Mouse (Mus musculus) lung, embryonic 16.5 days (tissue): ENCODE measurements around the gene Ptpro. TPM values are rescaled to one million over a fixed set of nuclear protein-coding genes. Genes with fewer than 3 reads are reported as not detected.
A peak's percentile ranks its signal among the peaks of the same experiment; 100 is the strongest.

Source experiments
- ATAC-seq: fragments of 200-750 bp; cut with Nextera tagmentation; 2 replicates; pipeline ENCODE4 v1.8.0; 2017; ENCODE audit warnings: low read depth, mild to moderate bottlenecking, moderate library complexity
- H3K27ac ChIP-seq: fragments of 300-500 bp; sonication (generic); 2 replicates; pipeline ENCODE4 v1.5.1; 2014; ENCODE audit warnings: mild to moderate bottlenecking, control low read depth, low read length
- H3K27me3 ChIP-seq: fragments of 300-500 bp; sonication (generic); 2 replicates; pipeline ENCODE4 v1.6.1; 2014; ENCODE audit warnings: low read depth, low read length, mixed read lengths; ENCODE audit not compliant: control insufficient read depth, insufficient read depth
- H3K36me3 ChIP-seq: fragments of 300-500 bp; sonication (generic); 2 replicates; pipeline ENCODE4 v1.6.1; 2014; ENCODE audit warnings: low read length; ENCODE audit not compliant: control insufficient read depth, insufficient read depth
- H3K4me1 ChIP-seq: fragments of 300-500 bp; sonication (generic); replicated peaks from 2 replicates; pipeline ENCODE4 v1.6.1; 2014; ENCODE audit warnings: low read length, mixed read lengths; ENCODE audit not compliant: control insufficient read depth, insufficient read depth
- H3K4me2 ChIP-seq: fragments of 300-500 bp; sonication (generic); 2 replicates; pipeline ENCODE4 v1.6.1; 2014; ENCODE audit warnings: low read depth, low read length, control low read depth
- H3K4me3 ChIP-seq: fragments of 300-500 bp; sonication (generic); 2 replicates; pipeline ENCODE4 v1.5.1; 2014; ENCODE audit warnings: mild to moderate bottlenecking, low read length, control low read depth
- H3K9ac ChIP-seq: fragments of 300-500 bp; sonication (generic); 2 replicates; pipeline ENCODE4 v1.6.1; 2014; ENCODE audit warnings: low read length, control low read depth
- H3K9me3 ChIP-seq: fragments of 300-500 bp; sonication (generic); 2 replicates; pipeline ENCODE4 v1.6.1; 2016; ENCODE audit warnings: low read length; ENCODE audit not compliant: control insufficient read depth
- WGBS: fragments of 180-500 bp; shearing (Covaris S2); extraction: QIAGEN DNeasy Blood & Tissue Kit; methylation state at CpG from one replicate; pipeline ENCODE4 v1.1.7; 2014; 5-methylcytosine and 5-hydroxymethylcytosine counted together
- polyA plus RNA-seq: library from polyadenylated mRNA; unstranded; fragments of >200 nt; fragmentation: Nextera tagmentation; extraction: Ambion mirVana; gene quantifications from 2 replicates; pipeline ENCODE4 v1.2.1, GENCODE M21; 2015

Gene Ptpro
- polyA plus RNA-seq, 1 experiment from 2014 or later: 2.3 TPM

DNA sequence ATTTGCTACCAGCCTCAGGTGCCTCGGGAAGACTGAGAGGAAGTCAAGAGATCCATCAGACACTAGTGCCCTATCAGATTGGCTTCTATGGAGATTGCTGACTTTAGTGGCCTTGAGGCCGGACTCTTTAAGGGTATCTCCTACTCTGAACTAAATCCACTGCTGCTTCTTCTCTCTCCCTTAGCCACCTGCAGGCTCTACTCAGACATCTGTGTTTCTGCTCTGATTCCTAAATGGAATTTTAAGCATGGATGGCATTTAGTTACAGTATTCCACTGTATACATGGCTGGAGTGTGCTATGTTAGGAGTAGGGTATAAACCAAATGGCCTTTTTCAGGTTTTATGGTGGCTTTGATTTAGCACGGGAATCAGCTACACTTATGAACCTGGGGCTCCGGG, 170.7 kb downstream of the Ptpro start:
- no peak overlapping the region for H3K9ac ChIP-seq
- no peaks in the 10 kb centered on the region for H3K9me3 ChIP-seq
- H3K27me3 ChIP-seq: no peaks in the 10 kb centered on the region
- H3K4me3 ChIP-seq: no peak overlapping the region
- H3K4me1 ChIP-seq: no peaks in the 10 kb centered on the region
- no peak overlapping the region for H3K4me2 ChIP-seq
- no peak overlapping the region for H3K27ac ChIP-seq
- no peak for ATAC-seq
- WGBS: 74% methylated on average over 4 of the region's 4 CpGs
- H3K36me3 ChIP-seq: no peaks in the 10 kb centered on the region

DNA sequence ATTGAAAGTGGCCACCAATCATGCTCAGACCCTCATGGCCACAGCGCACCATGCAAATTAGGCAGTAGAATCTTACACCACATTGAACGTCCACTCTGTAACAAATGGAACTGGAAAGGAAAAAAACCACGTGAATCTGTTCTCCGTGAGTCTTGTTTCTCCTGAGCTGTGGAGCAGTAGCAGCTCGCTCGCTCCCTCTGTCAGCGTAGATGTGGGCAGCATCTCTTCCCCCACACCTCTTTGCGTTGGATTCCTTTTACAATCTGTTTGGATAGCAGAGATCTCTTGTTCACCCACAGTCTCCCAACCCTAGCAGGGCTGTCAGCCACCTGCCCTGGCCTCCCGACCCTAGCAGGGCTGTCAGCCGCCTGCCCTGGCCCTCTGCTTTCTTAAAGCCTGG, 171.7 kb downstream of the Ptpro start:
- H3K27me3 ChIP-seq: no peaks in the 10 kb centered on the region
- WGBS: 50% methylated on average over 10 of the region's 10 CpGs
- H3K4me3 ChIP-seq: no peak overlapping the region
- H3K9ac ChIP-seq: no peak overlapping the region
- ATAC-seq: no peak
- H3K9me3 ChIP-seq: no peaks in the 10 kb centered on the region
- no peak overlapping the region for H3K27ac ChIP-seq
- no peaks in the 10 kb centered on the region for H3K36me3 ChIP-seq
- H3K4me1 ChIP-seq: no peaks in the 10 kb centered on the region
- H3K4me2 ChIP-seq: no peak overlapping the region

- ATAC-seq: no peak; the same call in 1 of the 2 replicates
- no peak overlapping the region for H3K27ac ChIP-seq
- no peak overlapping the region for H3K4me2 ChIP-seq
- WGBS: 34% methylated on average over 14 of the region's 14 CpGs
- no peak overlapping the region for H3K4me3 ChIP-seq
- no peaks in the 10 kb centered on the region for H3K36me3 ChIP-seq
- H3K27me3 ChIP-seq: no peaks in the 10 kb centered on the region
- H3K4me1 ChIP-seq: no peaks in the 10 kb centered on the region
- no peak overlapping the region for H3K9ac ChIP-seq
- no peaks in the 10 kb centered on the region for H3K9me3 ChIP-seq
These were observed 173.6 kb downstream of the Ptpro start for GRCm38 (mm10) chr6:137425500-137426432.

GRCm38 (mm10) chr6:137433521-137434137, 181.5 kb downstream of the Ptpro start:
- Histone ChIP-seq H3K4me3 (no peak overlapping the region), H3K27me3 (no peaks in the 10 kb centered on the region), H3K36me3 (no peaks in the 10 kb centered on the region), H3K4me2 (no peak overlapping the region), H3K9ac (no peak overlapping the region), H3K27ac (no peak overlapping the region), H3K4me1 (no peaks in the 10 kb centered on the region), H3K9me3 (no peaks in the 10 kb centered on the region)
- WGBS: 54% methylated on average over 14 of the region's 14 CpGs
- peak; percentile 62; the same call in 1 of the 2 replicates for ATAC-seq

GRCm38 (mm10) chr6:137437486-137437885, 185.4 kb downstream of the Ptpro start:
- Histone ChIP-seq H3K36me3 (no peaks in the 10 kb centered on the region), H3K4me2 (no peak overlapping the region), H3K9me3 (no peaks in the 10 kb centered on the region), H3K9ac (no peak overlapping the region), H3K27me3 (no peaks in the 10 kb centered on the region), H3K4me3 (no peak overlapping the region), H3K27ac (no peak overlapping the region), H3K4me1 (no peaks in the 10 kb centered on the region)
- ATAC-seq: no peak
- 67% methylated on average over 4 of the region's 4 CpGs for WGBS

DNA sequence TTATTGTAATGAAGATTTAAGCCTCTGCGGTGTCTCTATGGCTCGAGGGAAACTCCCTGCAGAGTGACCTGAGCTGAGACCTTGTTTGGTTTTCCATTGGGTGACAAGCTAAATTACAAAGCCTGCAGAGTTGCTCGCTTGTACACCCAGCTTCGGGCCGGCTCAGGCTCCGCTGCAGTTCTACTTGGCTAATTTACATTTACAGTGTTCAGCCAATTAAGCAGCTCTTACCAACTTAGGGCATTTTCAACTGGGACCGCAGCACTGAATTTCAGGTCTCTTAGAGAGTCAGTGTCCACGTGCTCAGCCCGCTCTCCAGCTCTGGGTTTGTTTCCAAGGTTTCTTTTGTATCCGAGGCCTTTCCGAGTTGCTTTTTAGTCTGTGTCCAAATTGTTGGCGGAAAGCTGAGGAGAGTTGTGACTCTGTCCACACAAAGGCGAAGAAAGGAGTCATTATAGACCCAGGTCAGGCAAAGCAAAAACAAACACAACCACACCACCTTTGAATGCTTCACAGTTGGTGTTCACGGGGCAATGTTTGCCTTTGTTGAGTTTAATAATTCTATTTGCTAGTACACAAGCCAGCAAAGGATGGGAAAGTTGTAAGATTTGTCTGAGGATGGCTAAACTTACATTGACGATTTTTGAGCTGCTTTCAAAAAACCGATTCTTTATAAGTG, 185.9 kb downstream of the Ptpro start:
- H3K4me2 ChIP-seq: no peak overlapping the region
- H3K4me3 ChIP-seq: no peak overlapping the region
- H3K27ac ChIP-seq: no peak overlapping the region
- no peaks in the 10 kb centered on the region for H3K36me3 ChIP-seq
- no peaks in the 10 kb centered on the region for H3K27me3 ChIP-seq
- no peak for ATAC-seq
- H3K9me3 ChIP-seq: no peaks in the 10 kb centered on the region
- no peak overlapping the region for H3K9ac ChIP-seq
- WGBS: 51% methylated on average over 16 of the region's 16 CpGs
- no peaks in the 10 kb centered on the region for H3K4me1 ChIP-seq

GRCm38 (mm10) chr6:137440559-137441486, 188.7 kb downstream of the Ptpro start:
- Histone ChIP-seq H3K27me3 (no peaks in the 10 kb centered on the region), H3K36me3 (no peaks in the 10 kb centered on the region), H3K9me3 (no peaks in the 10 kb centered on the region), H3K4me1 (no peaks in the 10 kb centered on the region), H3K27ac (no peak overlapping the region), H3K9ac (no peak overlapping the region), H3K4me2 (no peak overlapping the region), H3K4me3 (no peak overlapping the region)
- WGBS: 44% methylated on average over 19 of the region's 19 CpGs
- ATAC-seq: no peak

DNA sequence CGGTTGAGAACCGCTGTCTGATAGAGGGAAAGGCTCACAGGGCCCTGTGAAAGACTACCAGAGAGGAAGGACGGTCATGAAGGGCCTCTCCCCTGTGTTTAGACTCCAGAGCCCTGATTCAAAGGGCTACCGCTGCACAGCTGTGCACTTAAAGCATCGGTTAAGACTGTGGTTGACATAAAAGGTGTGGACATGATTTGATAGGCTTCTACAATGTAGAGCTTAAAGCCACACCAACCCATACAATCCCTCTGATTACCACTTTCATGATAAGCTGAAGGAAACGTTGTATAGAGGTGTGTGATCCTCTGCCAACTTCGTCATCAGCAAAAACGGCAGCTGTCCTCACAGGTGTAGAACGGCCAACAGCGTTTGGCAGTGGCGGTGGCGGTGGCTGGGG, 191.0 kb downstream of the Ptpro start:
- no peaks in the 10 kb centered on the region for H3K36me3 ChIP-seq
- H3K27ac ChIP-seq: no peak overlapping the region
- H3K4me2 ChIP-seq: no peak overlapping the region
- H3K9me3 ChIP-seq: no peaks in the 10 kb centered on the region
- 83% methylated on average over 12 of the region's 12 CpGs for WGBS
- H3K4me3 ChIP-seq: no peak overlapping the region
- H3K9ac ChIP-seq: no peak overlapping the region
- no peaks in the 10 kb centered on the region for H3K27me3 ChIP-seq
- no peaks in the 10 kb centered on the region for H3K4me1 ChIP-seq
- no peak for ATAC-seq
